ENCODE assay signal across 21 mouse cellular contexts in genomic region chr19:47384639-47385038, GRCm38 (mm10).
DNase-seq lines count a peak whose midpoint lies in the region; ATAC-seq lines count a peak whose summit lies in the region.
"Had no signal": no experiment of that assay in that cellular context is flagged by ENCODE, and none has a peak within 500 bp of the region (broad histone marks: within the 10 kb centered on the region; RNA-seq: fewer than 3 reads in every experiment).

No protein-coding gene starts in this region.

- no peaks in the 10 kb centered on the region for H3K36me3 ChIP-seq in heart, embryonic 10.5 days
- no peaks in the 10 kb centered on the region for H3K36me3 ChIP-seq in liver, embryonic 12.5 days
- H3K36me3 ChIP-seq: forebrain, embryonic 15.5 days; heart, embryonic 12.5 days; hindbrain, embryonic 15.5 days; limb, embryonic 13.5 days; midbrain, embryonic 12.5 days; neural tube, embryonic 13.5 days had no signal

- ATAC-seq in erythroblast, adult 5-6 weeks (replicated peaks; ENCODE audit: low FRiP score, poor library complexity, severe bottlenecking), result peak; percentile 60
- ATAC-seq in liver, embryonic 12.5 days, result peak; percentile 91
- peak; percentile 66 for ATAC-seq in megakaryocyte-erythroid progenitor cell, adult 5-6 weeks (replicated peaks; ENCODE audit: low FRiP score, low TSS enrichment, poor library complexity, severe bottlenecking)
- ATAC-seq: activated CD4-positive, CD25-positive, alpha-beta regulatory T cell, adult 4 months; CD4-positive, CD25-positive, alpha-beta regulatory T cell, adult 4 months; forebrain, embryonic 15.5 days; Patski had no signal

- no peaks in the 10 kb centered on the region for H3K9me3 ChIP-seq in heart, embryonic 10.5 days
- no peaks in the 10 kb centered on the region for H3K9me3 ChIP-seq in liver, embryonic 12.5 days (replicated peaks)
- H3K9me3 ChIP-seq: forebrain, embryonic 15.5 days; heart, embryonic 12.5 days; hindbrain, embryonic 15.5 days; limb, embryonic 13.5 days; midbrain, embryonic 12.5 days; neural tube, embryonic 13.5 days had no signal

- peaks cover 57% of the 10 kb centered on the region for H3K4me1 ChIP-seq in heart, embryonic 10.5 days
- H3K4me1 ChIP-seq in liver, embryonic 12.5 days, result peaks cover 87% of the 10 kb centered on the region
- H3K4me1 ChIP-seq: forebrain, embryonic 15.5 days; midbrain, embryonic 12.5 days had no signal

- no peaks in the 10 kb centered on the region for H3K27me3 ChIP-seq in heart, embryonic 10.5 days (ENCODE audit: insufficient read depth, poor library complexity, severe bottlenecking)
- H3K27me3 ChIP-seq in liver, embryonic 12.5 days (replicated peaks), result no peaks in the 10 kb centered on the region
- H3K27me3 ChIP-seq: forebrain, embryonic 15.5 days; heart, embryonic 12.5 days; hindbrain, embryonic 15.5 days; limb, embryonic 13.5 days; midbrain, embryonic 12.5 days; neural tube, embryonic 13.5 days; Patski had no signal

- H3K27ac ChIP-seq in heart, embryonic 10.5 days, result peak overlapping the region; percentile 86
- H3K27ac ChIP-seq in liver, embryonic 12.5 days, result peak overlapping the region; percentile 90
- H3K27ac ChIP-seq: forebrain, embryonic 15.5 days; hindbrain, embryonic 15.5 days; limb, embryonic 13.5 days; macrophage; midbrain, embryonic 12.5 days; neural tube, embryonic 13.5 days had no signal

- 84% methylated on average over 3 of the region's 3 CpGs for WGBS in heart, embryonic 10.5 days
- WGBS in liver, embryonic 12.5 days (ENCODE audit: insufficient replicate concordance), result 57% methylated on average over 3 of the region's 3 CpGs

- no peak for DNase-seq in heart, embryonic 10.5 days (ENCODE audit: low spot score)
- no peak for DNase-seq in heart, postnatal 14 days
- no peak for DNase-seq in frontal cortex, postnatal 25 days (ENCODE audit: low spot score in 2 of 2)
- DNase-seq in urinary bladder, adult 18-20 months (ENCODE audit: low spot score in 2 of 2), result no peak
- DNase-seq: adrenal gland, postnatal 25 days; cerebellum, adult 2 months; cerebellum, postnatal 36 days; kidney, adult 11 months had no signal

- intact Hi-C loops in heart, postnatal 14 days (cut with DNase I), result loop anchor here (5.0 kb wide), 1 partner anchor 43 kb away; no protein-coding TSS in a partner anchor

- H3K9ac ChIP-seq in liver, embryonic 12.5 days, result peak overlapping the region; percentile 52
- H3K9ac ChIP-seq: forebrain, embryonic 15.5 days; heart, embryonic 12.5 days; hindbrain, embryonic 15.5 days; limb, embryonic 13.5 days; midbrain, embryonic 12.5 days; neural tube, embryonic 13.5 days had no signal

- H3K4me2 ChIP-seq in liver, embryonic 12.5 days, result peak overlapping the region; percentile 61
- H3K4me2 ChIP-seq: forebrain, embryonic 15.5 days; heart, embryonic 12.5 days; hindbrain, embryonic 15.5 days; limb, embryonic 13.5 days; midbrain, embryonic 12.5 days; neural tube, embryonic 13.5 days had no signal

- no peak overlapping the region for H3K4me3 ChIP-seq in heart, embryonic 10.5 days
- peak overlapping the region; percentile 12; the same call in 1 of the 2 replicates for H3K4me3 ChIP-seq in liver, embryonic 12.5 days
- H3K4me3 ChIP-seq: forebrain, embryonic 15.5 days; heart, embryonic 12.5 days; hindbrain, embryonic 15.5 days; limb, embryonic 13.5 days; midbrain, embryonic 12.5 days; neural tube, embryonic 13.5 days had no signal
